Mouse (Mus musculus): ENCODE results near the gene Prss21.

Gene Prss21

DNA sequence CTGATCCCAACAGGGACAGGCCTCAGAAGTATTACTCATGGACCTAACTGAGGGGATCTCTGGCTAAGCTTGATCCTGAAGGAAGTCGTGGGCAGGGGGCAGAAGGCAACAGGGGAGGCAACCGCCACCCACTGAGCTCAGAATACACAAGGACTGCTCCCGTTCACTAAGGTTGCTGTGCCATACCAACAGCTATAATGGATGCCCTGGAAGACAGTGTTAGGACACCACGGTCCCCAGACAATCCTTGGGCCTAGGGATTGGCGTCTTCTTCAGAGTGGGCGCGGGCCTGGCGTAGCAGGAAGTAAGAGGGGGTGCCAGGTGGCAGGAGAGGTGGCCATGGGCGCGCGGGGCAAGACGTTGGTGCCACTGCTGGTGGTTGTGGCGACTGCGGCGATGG lies at the start of gene Prss21:
Prss21 (plus strand) TSS at position 301 of the 400 bp plus-strand sequence.
- no peak for DNase-seq (ENCODE audit: extremely low read depth, low read depth, low spot score)

DNA sequence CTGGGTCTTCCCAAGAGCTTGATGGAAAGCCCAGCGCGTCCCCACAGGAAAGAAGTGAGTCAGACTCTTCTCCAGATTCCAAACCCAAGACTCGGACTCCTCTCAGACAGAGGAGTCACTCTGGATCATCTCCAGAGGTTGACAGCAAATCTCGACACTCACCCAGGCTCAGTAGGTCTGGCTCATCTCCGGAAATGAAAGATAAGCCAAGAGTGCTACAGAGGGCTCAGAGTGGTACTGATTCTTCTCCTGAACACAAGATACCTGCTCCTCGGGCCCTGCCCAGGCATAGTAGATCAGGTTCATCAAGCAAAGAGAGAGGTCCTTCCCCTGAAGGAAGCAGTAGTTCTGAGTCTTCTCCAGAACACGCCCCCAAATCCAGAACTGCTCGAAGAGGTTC lies 49.3 kb upstream of the Prss21 start:
- no peak for DNase-seq (ENCODE audit: extremely low read depth, low read depth, low spot score)

DNA sequence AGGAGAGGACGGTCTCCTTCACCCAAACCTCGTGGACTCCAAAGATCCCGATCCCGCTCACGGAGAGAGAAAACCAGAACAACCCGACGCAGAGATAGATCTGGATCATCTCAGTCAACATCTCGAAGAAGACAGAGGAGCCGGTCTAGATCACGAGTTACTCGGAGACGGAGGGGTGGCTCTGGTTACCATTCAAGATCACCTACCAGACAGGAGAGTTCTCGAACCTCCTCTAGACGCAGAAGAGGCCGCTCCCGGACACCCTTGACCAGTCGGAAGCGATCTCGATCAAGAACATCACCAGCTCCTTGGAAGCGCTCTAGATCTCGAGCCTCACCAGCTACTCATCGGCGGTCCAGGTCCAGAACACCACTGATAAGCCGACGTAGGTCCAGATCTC lies 48.6 kb upstream of the Prss21 start:
- DNase-seq (ENCODE audit: extremely low read depth, low read depth, low spot score), result no peak

DNA sequence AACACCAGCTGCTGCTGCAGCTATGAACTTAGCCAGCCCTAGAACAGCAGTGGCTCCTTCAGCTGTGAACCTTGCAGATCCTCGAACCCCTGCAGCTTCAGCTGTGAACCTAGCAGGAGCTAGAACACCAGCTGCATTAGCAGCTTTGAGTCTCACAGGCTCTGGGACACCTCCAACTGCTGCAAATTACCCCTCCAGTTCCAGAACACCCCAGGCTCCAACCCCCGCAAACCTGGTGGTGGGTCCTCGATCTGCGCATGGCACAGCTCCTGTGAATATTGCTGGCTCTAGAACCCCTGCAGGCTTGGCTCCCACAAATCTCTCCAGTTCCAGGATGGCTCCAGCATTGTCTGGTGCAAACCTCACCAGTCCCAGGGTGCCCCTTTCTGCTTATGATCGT lies 47.1 kb upstream of the Prss21 start:
- no peak for DNase-seq (ENCODE audit: extremely low read depth, low read depth, low spot score)

DNA sequence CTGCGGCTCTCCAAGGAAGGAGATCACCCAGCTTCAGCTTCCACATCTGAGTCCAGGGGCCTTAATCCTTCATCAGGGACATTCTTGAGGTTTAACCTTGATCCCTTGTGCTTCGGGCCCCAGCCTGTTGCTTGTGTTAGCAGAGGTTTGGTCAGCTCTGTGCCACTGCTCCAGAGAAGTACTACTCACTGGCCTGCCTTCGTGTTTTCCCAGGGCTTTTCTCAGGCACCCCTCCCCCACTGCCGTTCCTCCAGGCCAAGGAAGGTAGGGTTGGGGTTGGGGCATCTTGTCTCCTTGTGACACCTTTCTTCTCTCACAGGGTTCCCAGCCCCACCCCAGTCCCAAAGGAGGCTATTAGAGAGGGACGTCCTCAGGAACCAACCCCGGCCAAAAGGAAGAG lies 45.8 kb upstream of the Prss21 start:
- DNase-seq (ENCODE audit: extremely low read depth, low read depth, low spot score), result no peak

DNA sequence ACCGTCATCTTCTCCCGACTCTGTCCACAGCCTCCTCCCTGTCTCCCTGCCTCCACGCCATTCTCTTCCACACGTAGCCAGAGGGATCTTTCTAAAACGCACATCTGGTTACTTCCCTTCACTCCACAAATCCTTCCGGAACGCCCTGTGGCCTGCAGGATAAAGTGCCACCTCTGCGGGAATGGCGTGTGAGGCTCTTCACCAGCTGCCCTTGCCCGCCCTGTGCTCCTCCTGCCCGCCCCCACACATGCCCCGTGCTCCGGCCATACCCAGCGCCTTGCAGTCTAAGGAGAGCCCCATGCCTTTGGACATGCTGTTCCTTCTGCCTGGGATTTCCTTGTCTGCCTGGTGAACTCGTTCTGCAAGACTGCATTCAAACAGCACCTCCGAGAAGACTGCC lies 44.8 kb upstream of the Prss21 start:
- no peak for DNase-seq (ENCODE audit: extremely low read depth, low read depth, low spot score)

DNA sequence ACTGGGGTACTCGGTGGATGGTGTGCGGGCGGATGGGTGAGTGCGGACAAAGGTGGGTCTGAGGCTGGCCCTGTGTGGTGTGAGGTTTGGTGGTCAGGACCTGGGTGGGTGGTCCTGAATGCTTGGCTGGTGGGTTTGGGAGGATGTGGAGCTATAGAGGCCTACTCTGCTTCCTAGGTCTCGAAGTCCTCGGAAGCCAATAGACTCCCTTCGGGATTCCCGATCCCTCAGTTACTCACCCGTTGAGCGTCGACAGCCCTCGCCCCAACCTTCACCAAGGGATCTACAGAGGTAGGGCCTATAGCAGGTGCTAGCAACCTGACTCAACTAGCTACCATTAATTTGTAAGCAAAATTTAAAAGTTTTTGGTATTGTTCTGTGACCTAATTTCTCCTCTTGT lies 44.2 kb upstream of the Prss21 start:
- DNase-seq (ENCODE audit: extremely low read depth, low read depth, low spot score), result no peak

DNA sequence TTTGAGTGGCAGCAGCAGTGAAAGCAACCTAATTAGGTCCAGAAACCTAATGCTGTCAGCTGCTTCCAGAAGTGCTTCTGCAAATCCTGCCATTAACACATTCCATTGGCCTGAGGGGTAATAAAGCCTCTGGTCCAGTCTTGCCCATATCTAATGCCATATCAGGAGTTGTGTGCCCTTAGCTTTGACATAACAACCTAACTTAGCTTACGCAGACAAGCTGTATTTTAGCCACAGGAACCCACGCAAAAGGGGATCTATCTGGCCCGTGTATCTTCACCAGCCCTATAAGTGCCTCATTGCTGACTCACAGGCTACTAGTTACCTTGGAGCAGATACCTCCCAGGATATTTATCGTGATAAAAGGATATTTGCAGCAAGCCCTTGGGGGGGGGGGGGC lies 42.3 kb upstream of the Prss21 start:
- no peak for DNase-seq (ENCODE audit: extremely low read depth, low read depth, low spot score)

DNA sequence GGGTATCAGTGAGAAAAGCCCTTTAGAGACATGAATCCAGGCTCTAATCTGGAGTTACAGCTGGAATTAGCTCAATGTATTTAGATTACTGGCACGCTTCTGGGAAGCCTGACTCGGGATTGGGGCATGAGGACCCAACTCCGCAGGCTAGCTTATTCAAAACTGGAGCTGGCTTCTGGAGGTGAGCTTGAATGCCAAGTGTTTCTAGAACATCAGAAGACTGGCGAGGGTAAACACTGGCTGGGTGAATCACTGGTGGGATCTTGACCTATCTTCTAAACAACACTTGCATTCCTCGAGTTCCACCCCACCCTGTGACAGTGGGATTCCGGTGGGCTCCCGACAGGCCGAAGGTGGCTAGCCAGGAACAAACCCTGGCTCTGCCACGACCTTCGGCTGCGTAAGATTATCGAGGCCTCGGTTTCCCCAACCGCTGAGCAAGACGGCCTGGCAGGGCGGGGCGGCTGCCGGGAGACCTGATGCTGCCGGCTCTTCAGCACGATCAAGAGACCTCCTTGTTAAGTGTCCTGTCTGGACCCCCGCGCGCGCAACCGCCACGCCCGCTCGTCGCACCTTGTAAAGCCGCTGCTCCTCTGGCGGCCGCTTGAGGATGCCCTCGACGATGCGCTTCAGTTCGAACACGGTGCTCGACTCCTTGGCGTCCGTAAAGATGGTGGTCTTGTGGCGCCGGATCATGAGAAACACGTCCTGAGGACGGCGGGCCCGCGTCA lies 39.4 kb upstream of the Prss21 start:
- DNase-seq (ENCODE audit: extremely low read depth, low read depth, low spot score), result no peak

DNA sequence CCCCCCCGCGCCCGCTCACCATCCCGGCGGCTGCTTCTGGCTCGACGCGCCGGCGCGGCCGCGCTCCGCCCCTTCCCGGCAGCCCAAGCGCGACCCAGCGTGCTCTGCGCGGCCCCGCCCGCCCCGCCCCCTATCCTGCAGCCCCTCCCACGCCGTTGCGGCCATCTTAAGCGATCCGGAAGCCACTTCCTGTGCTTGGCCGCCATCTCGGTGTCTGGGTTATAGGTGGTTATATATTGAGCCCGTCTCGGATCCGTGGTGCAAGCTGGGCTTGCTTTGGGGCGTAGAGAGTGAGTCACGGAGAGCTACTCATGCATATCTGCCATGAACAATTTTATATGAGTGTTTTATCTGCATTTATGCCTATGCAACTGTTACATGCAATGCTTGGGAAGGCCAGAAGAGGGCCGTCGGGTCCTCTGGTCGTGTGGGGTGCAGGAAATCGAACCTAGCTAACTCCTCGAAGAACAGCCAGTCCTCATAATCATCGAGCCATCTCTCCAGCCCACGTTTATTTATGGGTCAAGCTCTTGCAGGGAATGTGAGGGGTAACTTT lies 38.7 kb upstream of the Prss21 start, which contains the start of gene Elob:
Elob (minus strand) TSS at position 73 of the 556 bp plus-strand sequence.
- DNase-seq (ENCODE audit: extremely low read depth, low read depth, low spot score), result peak; percentile 30

DNA sequence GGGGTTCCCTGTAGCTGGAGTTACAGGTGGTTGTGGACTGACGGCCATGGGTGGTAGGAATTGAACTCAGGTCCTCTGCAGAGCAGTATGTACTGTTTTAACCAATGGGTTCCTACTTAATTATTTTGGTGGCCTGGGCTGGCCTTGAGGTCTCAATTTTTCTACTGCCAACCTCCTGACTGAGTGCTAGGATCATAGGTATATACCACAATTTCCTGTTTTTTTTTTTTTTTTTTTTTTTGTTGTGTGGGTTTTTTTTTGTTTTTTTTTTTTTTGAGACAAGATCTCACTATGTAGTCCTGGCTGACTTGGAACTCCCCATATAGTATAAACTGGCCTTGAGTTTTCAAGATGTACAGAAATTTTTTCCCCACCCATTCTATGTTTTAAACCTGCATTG lies 36.7 kb upstream of the Prss21 start:
- DNase-seq (ENCODE audit: extremely low read depth, low read depth, low spot score), result no peak

DNA sequence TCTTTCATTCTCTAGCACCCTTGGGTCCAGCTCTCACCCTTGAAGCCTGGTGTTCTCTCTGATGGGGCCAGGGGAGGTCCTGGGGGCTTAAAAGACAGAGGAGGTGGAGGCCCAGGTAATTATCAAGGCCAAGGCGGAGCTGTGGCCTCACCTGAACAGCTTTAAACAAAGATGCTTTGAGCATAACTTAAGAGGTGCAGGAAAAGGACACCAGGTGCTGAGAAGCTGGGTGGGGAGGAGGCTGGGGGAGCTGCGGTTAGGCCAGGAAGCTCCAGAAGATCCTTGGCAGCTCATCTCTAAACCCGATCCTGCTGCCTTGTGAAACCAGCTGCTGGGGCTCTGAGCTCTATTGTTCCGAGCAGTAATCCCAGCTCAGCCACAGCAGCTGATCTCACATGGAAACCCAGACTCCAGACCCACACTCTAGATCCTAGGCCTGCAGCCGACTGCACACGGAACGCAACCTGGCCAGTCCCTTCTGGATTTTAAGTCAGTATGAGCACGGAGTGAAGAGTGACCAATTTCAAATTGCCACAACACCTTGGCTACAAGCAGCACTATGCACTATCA lies 31.8 kb upstream of the Prss21 start, which contains the start of gene Prss33:
Prss33 (minus strand) TSS at position 51 of the 570 bp plus-strand sequence.
- DNase-seq (ENCODE audit: extremely low read depth, low read depth, low spot score), result no peak

DNA sequence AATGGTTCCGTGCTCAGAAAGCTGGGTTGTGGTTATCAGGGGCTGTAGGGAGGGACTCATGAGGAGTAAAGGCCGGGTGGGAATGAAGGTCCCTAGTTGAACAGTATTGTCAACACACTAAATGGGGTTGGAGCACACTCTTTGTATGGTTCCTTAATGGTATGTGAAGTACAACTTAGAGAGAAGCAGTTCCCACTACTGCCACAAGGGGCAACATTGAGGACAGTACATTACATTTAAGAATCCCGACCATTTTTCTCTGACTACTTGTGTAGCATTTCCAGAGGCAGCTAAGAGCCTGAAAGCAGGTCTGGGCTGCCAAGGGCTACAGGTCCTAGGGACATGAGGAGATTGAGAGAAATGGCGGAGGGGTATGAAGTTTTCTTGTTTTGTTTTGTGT lies 26.7 kb upstream of the Prss21 start:
- no peak for DNase-seq (ENCODE audit: extremely low read depth, low read depth, low spot score)

DNA sequence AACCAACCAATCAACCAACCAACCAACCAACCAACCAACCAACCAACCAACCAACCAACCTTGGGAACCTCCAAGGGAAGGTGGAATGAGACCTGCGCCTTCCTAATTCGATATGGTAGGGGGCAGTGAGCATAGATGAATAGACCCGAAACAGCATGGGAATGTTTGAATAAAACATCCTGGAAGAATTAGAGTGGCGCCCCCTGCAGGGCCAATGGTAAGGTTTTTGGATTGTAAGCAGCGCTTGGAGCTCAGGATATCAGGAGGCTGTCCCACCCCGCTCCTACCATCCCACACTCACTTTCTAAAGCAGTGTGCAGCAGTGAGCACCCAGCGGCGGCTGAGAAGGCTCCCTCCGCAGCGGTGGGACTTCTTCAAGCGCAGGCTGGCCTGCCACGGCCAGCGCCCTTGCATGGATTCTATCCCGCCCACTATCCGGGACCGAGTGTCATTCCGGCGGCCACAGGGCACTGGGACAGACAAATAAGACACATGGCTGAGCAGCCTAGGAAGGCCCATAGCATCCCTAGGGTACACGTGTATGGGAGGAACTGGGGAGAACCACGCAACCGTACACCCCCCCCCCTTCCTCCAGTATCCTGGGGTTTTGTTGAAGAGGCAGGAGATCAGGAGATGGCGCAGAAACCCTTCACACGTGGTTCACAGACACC lies 24.6 kb upstream of the Prss21 start:
- no peak for DNase-seq (ENCODE audit: extremely low read depth, low read depth, low spot score)

DNA sequence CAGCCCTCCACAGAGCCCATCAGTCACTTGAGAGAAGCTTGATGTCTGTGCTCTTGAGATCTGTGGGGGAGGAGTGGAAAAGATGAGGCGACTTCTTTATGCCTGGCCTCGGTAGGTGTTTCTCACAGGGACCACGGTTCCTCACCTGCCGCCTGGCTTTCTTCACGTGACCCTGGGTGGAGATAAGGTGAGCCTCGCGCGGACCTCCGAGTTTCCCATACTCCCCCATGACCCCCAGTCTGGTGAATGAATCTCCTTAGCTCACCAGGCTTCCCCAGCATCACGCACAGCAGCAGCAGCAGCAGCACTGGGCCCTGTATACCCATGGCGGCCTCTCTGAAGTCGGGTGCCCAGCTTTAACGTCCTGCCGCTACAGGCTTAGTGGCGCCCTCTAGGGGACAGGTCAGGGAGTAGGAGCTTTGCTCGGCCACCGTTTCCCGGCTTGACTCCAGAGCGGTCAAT lies 24.0 kb upstream of the Prss21 start, which contains the start of the genes Prss32 and Prss41:
Prss32 (plus strand) TSS at position 44 of the 462 bp plus-strand sequence.
Prss41 (minus strand) TSS at position 361 of the 462 bp plus-strand sequence.
- DNase-seq (ENCODE audit: extremely low read depth, low read depth, low spot score), result no peak

DNA sequence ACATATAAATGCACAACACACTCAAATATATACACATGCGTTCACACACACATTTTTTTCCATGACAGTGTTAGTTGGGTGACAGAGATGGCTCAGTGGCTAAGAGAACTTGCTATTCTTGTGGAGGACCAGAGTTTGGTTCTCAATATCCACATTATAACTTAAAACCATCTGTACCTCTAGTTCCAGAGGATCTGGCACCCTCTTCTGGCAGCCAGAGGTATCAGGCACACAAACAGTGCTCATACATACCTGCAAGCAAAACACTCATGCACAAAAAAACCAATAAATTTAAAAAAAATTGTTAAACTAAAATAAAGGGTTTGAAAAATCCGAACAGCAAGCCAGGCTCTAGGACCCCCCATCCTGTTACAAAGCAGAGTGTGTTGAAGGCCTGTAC lies 17.8 kb upstream of the Prss21 start:
- no peak for DNase-seq (ENCODE audit: extremely low read depth, low read depth, low spot score)

DNA sequence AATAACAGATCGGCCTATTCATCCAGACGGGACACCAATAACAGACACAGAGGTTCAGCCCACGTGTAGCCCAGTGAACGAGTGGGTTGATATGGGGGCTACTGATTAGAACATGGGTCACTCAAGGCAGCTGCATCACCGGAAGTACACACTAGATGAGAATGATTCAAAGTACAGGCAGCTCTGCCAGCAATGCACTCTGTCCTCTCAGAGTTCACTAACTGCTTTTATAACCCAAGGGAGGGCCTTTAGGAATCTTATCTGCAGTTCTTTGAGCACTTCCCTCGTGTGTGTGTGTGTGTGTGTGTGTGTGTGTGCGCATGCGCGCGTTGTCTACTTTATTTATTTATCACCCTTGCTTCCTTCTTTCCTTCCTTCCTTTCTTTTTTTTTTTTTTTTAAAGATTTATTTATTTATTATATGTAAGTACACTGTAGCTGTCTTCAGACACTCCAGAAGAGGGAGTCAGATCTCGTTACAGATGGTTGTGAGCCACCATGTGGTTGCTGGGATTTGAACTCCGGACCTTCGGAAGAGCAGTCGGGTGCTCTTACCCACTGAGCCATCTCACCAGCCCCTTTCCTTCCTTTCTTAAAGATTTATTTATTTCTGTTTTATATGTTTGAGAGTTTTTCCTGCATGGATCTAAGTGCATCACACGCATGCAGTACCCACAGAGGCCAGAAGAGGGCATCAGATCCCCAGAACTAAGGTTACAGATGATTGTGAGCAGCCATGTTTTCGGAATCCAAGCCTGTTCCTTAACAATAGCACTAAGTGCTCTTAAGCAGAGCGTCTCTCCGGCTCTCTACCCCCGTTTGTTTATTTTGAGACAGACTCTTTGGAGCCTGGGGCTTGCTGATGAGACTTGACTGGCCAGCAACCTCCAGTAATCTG lies 16.8 kb upstream of the Prss21 start:
- no peak for DNase-seq (ENCODE audit: extremely low read depth, low read depth, low spot score)

DNA sequence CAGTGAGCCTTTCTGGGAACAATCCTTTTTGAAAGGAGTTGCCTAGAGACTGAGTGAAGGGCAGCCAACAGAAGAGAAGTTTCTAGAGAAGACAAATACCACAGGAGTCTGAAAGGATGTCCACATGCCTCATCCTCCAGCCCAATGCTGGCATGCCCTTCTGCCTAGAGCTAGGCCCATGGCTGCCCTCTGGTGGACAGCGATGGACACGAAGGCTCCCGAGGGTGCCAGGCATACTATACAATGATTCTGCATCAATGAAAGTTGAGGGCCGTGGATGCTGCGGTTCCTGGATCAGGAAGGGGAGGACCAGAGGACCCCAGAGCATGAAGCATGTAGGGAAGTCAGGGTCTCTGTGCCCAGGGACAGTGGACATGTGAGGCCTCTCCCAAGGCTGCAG lies 14.6 kb upstream of the Prss21 start:
- DNase-seq (ENCODE audit: extremely low read depth, low read depth, low spot score), result no peak

DNA sequence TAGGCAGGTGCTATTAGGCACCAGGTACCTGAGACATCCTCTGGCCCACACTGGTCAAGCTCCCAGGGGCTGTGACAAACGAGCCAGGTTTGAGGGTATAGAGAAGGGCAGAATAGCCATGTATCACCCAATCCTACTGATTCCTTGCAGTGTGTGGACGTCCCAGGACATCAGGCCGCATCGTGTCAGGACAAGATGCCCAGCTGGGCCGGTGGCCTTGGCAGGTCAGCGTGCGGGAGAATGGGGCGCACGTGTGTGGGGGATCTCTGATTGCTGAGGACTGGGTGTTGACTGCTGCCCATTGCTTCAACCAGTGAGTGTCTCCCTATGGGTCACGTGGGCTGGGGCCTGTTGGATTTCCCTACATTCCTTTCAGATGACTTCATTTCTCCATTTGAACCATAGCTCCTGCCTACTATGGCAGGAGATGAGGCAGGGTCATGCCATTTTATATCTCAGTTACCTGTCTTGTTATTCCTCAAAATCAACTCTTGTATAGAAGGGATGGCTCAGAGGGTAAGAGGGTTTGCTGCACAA lies 13.6 kb upstream of the Prss21 start:
- no peak for DNase-seq (ENCODE audit: extremely low read depth, low read depth, low spot score)

DNA sequence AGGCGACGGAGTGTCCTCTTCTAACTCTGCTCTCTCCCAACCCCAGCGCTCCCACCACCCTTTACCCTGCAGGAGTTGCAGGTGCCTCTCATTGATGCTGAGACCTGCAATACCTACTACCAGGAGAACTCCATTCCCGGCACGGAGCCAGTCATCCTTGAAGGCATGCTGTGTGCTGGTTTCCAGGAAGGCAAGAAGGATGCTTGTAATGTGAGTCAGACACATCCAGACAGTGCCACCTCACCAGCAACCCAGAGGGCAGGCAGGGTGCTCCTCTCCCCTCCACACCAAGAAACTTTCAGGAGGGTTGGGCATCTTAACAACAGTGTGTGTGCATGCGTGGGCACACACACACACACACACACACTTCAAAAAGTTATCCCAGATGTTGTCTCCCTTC lies 10.7 kb upstream of the Prss21 start:
- DNase-seq (ENCODE audit: extremely low read depth, low read depth, low spot score), result no peak
